Mouse (Mus musculus) spleen, postnatal 14 days (tissue): ENCODE data around the gene Ost4.
A peak's percentile ranks its signal among the peaks of the same experiment; 100 is the strongest.
"Not testable (repeated sequence)": the region's sequence is repeated elsewhere in the genome, so short reads cannot be mapped to it uniquely, and the experiment has no call there.

Experiments
- DNase-seq, 2 experiments: peaks; one replicate each; pipeline ENCODE4 v3.0.0; 2021 to 2022; ENCODE audit warnings: low spot score in 2 of 2

Ost4 gene

GRCm38 (mm10) chr5:30890375-30890774 is 17.2 kb downstream of the Ost4 start:
- no peak for DNase-seq

- no peak for DNase-seq
Measured at GRCm38 (mm10) chr5:30889088-30889754, 18.4 kb downstream of the Ost4 start.

GRCm38 (mm10) chr5:30888337-30889087 is 19.1 kb downstream of the Ost4 start, which contains the start of gene Agbl5:
Gene Agbl5, plus strand, starts transcription at chr5:30888694.
- peak; percentile 77 to 85 for DNase-seq

- peak; percentile 79 to 88 for DNase-seq
Measured at GRCm38 (mm10) chr5:30887858-30888336, 19.7 kb downstream of the Ost4 start.

GRCm38 (mm10) chr5:30887331-30887761 is 20.2 kb downstream of the Ost4 start:
- DNase-seq, result peak; percentile 51 to 62

GRCm38 (mm10) chr5:30886731-30887130 is 20.9 kb downstream of the Ost4 start:
- no peak for DNase-seq

- DNase-seq, result no peak
Measured at GRCm38 (mm10) chr5:30886209-30886608, 21.4 kb downstream of the Ost4 start.

- DNase-seq, result not testable (repeated sequence)
Measured at GRCm38 (mm10) chr5:30881839-30882238, 25.7 kb downstream of the Ost4 start.

- DNase-seq, result no peak
Measured at GRCm38 (mm10) chr5:30879347-30879943, 28.1 kb downstream of the Ost4 start.

GRCm38 (mm10) chr5:30878616-30879015 is 29.0 kb downstream of the Ost4 start:
- no peak for DNase-seq

- DNase-seq, result no peak
Measured at GRCm38 (mm10) chr5:30874365-30874764, 33.2 kb downstream of the Ost4 start.

- DNase-seq, result no peak
Measured at GRCm38 (mm10) chr5:30872574-30872973, 35.0 kb downstream of the Ost4 start.

- no peak for DNase-seq
Measured at GRCm38 (mm10) chr5:30870131-30870406, 37.5 kb downstream of the Ost4 start.

GRCm38 (mm10) chr5:30869405-30870130 is 38.0 kb downstream of the Ost4 start:
- peak; percentile 85 to 95 for DNase-seq

GRCm38 (mm10) chr5:30868981-30869380 is 38.6 kb downstream of the Ost4 start:
- DNase-seq, result no peak

- no peak for DNase-seq
Measured at GRCm38 (mm10) chr5:30867712-30868111, 39.9 kb downstream of the Ost4 start, which contains the start of gene Tmem214. Gene Tmem214, plus strand, starts transcription at chr5:30868012.

- no peak for DNase-seq
Measured at GRCm38 (mm10) chr5:30866871-30867270, 40.7 kb downstream of the Ost4 start.

- no peak for DNase-seq
Measured at GRCm38 (mm10) chr5:30864322-30864721, 43.3 kb downstream of the Ost4 start.

- peak in 1 of 2 experiments; percentile 35 for DNase-seq
Measured at GRCm38 (mm10) chr5:30863852-30864251, 43.7 kb downstream of the Ost4 start.

- DNase-seq, result no peak
Measured at GRCm38 (mm10) chr5:30856124-30856523, 51.5 kb downstream of the Ost4 start.
